Mouse (Mus musculus): ENCODE data around the gene Rap1gds1. TPM values are rescaled to one million over a fixed set of nuclear protein-coding genes. Genes with fewer than 3 reads are reported as not detected.

The Rap1gds1 gene
- polyA plus RNA-seq, 1 experiment = 54.7 TPM

DNA sequence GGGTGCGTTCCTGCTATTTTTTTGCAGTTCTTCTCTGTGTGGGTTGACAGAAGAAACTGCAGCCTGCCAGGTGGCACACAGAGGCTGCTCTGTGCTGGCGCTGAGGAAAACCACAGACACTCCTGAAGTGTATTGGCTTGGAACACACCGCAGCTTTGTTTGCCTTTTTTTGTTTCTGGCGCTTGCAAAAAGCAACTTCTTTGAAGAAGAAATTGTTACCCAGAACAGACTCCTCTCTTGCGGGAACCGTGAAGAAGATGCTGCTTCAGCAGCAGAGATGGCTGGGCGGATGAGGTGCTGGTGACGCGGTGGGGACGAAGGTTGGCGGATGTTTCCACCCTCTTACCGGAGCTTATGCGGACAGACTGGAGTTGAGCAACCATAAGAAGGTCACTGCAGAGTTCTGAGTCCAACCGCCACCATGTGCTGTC is 198.1 kb downstream of the Rap1gds1 start:
- TF ChIP-seq POLR2A (IDR thresholded peaks at IDR 0.05; ENCODE audit: borderline replicate concordance, extremely low read depth, insufficient read depth, insufficient read length, poor library complexity, severe bottlenecking) = no peak
- TF ChIP-seq CTCF (IDR thresholded peaks at IDR 0.05; ENCODE audit: borderline replicate concordance, extremely low read depth, insufficient read depth, insufficient read length) = no peak
- DNase-seq (ENCODE audit: low read depth) = peak; percentile 56

DNA sequence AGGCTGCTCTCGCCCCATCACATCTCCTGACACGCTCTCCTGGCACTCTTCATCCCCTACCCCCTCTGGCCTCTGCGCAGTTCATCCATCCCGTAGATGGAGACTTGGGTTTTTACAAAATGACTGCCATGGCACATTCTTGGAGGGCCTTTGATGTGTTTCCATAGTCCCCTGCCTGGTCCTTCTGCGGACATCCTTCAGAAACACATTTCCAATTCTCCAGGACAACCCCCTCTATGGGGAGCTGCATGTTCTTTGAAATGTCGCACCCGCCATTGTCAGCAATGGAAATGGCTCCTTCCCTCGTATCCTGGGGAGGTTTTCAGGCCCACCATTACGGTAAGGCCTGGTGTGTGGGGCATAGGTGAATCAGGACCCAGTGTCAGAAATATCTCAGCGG is 198.6 kb downstream of the Rap1gds1 start:
- TF ChIP-seq CTCF (IDR thresholded peaks at IDR 0.05; ENCODE audit: borderline replicate concordance, extremely low read depth, insufficient read depth, insufficient read length) (no peak), POLR2A (IDR thresholded peaks at IDR 0.05; ENCODE audit: borderline replicate concordance, extremely low read depth, insufficient read depth, insufficient read length, poor library complexity, severe bottlenecking) (no peak)
- no peak for DNase-seq (ENCODE audit: low read depth)

GRCm38 (mm10) chr3:138875936-138876335 is 199.1 kb downstream of the Rap1gds1 start:
- no peak for TF ChIP-seq POLR2A (IDR thresholded peaks at IDR 0.05; ENCODE audit: borderline replicate concordance, extremely low read depth, insufficient read depth, insufficient read length, poor library complexity, severe bottlenecking)
- no peak for TF ChIP-seq CTCF (IDR thresholded peaks at IDR 0.05; ENCODE audit: borderline replicate concordance, extremely low read depth, insufficient read depth, insufficient read length)
- no peak for DNase-seq (ENCODE audit: low read depth)

Other genes starting within 250 kb of the Rap1gds1 start
- gene Stpg2, start 130.5 kb upstream of the Rap1gds1 start, polyA plus RNA-seq (2012; rRNA removed) = 0.03 and 0.04 TPM in 2 replicates

Data from brain, embryonic 14.5 days (tissue).